Mouse (Mus musculus): ENCODE results near the gene Hspa4.

- TF ChIP-seq CEBPB (IDR thresholded peaks at IDR 0.05; ENCODE audit: insufficient read depth, poor library complexity, severe bottlenecking): no peak
- no peak for TF ChIP-seq TCF12 (IDR thresholded peaks at IDR 0.05; ENCODE audit: insufficient read depth, poor library complexity, severe bottlenecking)
- TF ChIP-seq POLR2AphosphoS2 (IDR thresholded peaks at IDR 0.05; ENCODE audit: insufficient read length, low read depth): no peak
- no peak for TF ChIP-seq MAX (IDR thresholded peaks at IDR 0.05; ENCODE audit: low read depth)
- no peak for TF ChIP-seq POLR2A (IDR thresholded peaks at IDR 0.05; ENCODE audit: insufficient read length, low read depth)
- no peak for TF ChIP-seq USF1 (IDR thresholded peaks at IDR 0.05; ENCODE audit: low read depth)
These were observed 31.9 kb upstream of the Hspa4 start for GRCm38 (mm10) chr11:53332076-53332680.

All from myocyte (in vitro differentiated cells).